Mouse (Mus musculus) heart, postnatal 0 days (tissue): Measurements from ENCODE around the gene Mab21l3. TPM values are rescaled to one million over a fixed set of nuclear protein-coding genes. Genes with fewer than 3 reads are reported as not detected.
"Not testable (repeated sequence)": the region's sequence is repeated elsewhere in the genome, so short reads cannot be mapped to it uniquely, and the experiment has no call there.

Source experiments
- ATAC-seq: fragments of 200-750 bp; cut with Nextera tagmentation; 2 replicates; pipeline ENCODE4 v1.8.0; 2017; ENCODE audit warnings: low read depth, moderate number of reproducible peaks, moderate library complexity; ENCODE audit not compliant: insufficient read depth
- DNase-seq: peaks from one replicate; pipeline ENCODE4 v3.0.0-alpha.2; 2016; ENCODE audit warnings: low spot score
- H3K27ac ChIP-seq: fragments of 300-500 bp; sonication (generic); 2 replicates; pipeline ENCODE4 v1.5.1; 2014; ENCODE audit warnings: low read depth, mild to moderate bottlenecking
- H3K27me3 ChIP-seq: fragments of 300-500 bp; sonication (generic); 2 replicates; pipeline ENCODE4 v1.6.1; 2014; ENCODE audit warnings: low read length, mixed read lengths; ENCODE audit not compliant: control insufficient read depth, insufficient read depth
- H3K36me3 ChIP-seq: fragments of 300-500 bp; sonication (generic); replicated peaks from 2 replicates; pipeline ENCODE4 v1.6.1; 2014; ENCODE audit warnings: low read length, mixed read lengths; ENCODE audit not compliant: control insufficient read depth, insufficient read depth
- H3K4me1 ChIP-seq: fragments of 300-500 bp; sonication (generic); 2 replicates; pipeline ENCODE4 v1.6.1; 2014; ENCODE audit warnings: antibody characterized with exemption; ENCODE audit not compliant: control insufficient read depth, insufficient read depth
- H3K4me2 ChIP-seq: fragments of 300-500 bp; sonication (generic); 2 replicates; pipeline ENCODE4 v1.6.1; 2014; ENCODE audit warnings: low read depth, mild to moderate bottlenecking, low read length, moderate library complexity
- H3K4me3 ChIP-seq: fragments of 300-500 bp; sonication (generic); 2 replicates; pipeline ENCODE4 v1.5.1; 2014; ENCODE audit warnings: low read depth, low read length
- H3K9ac ChIP-seq: fragments of 300-500 bp; sonication (generic); replicated peaks from 2 replicates; pipeline ENCODE4 v1.6.1; 2014; ENCODE audit warnings: low read depth, low read length, mixed read lengths
- H3K9me3 ChIP-seq: fragments of 300-500 bp; sonication (generic); replicated peaks from 2 replicates; pipeline ENCODE4 v1.6.1; 2016; ENCODE audit warnings: low read length; ENCODE audit not compliant: control insufficient read depth
- CTCF ChIP-seq: IDR thresholded peaks from 2 replicates; pipeline ENCODE4 v1.5.1; 2016; ENCODE audit warnings: antibody characterized with exemption, control low read depth, low read depth
- EP300 ChIP-seq: IDR thresholded peaks from 2 replicates; pipeline ENCODE4 v1.6.1; 2016; ENCODE audit warnings: antibody characterized with exemption, low read depth
- WGBS: fragments of 180-500 bp; shearing (Covaris S2); extraction: QIAGEN DNeasy Blood & Tissue Kit; methylation state at CpG from one replicate; pipeline ENCODE4 v1.1.7; 2014; 5-methylcytosine and 5-hydroxymethylcytosine counted together
- polyA plus RNA-seq: library from polyadenylated mRNA; unstranded; fragments of >200 nt; fragmentation: Nextera tagmentation; extraction: Ambion mirVana; gene quantifications from 2 replicates; pipeline ENCODE4 v1.2.1, GENCODE M21; 2015
- total RNA-seq: library from RNA; depleted of rRNA; stranded (reverse); fragments of >200 nt; gene quantifications from 2 replicates; pipeline ENCODE4 v1.2.3, GENCODE M21; 2014; ENCODE audit warnings: low replicate concordance

The Mab21l3 gene
- total and polyA plus RNA-seq, 2 experiments from 2014 or later, result 0.10 to 1.6 TPM

GRCm38 (mm10) chr3:101829881-101830616 lies 18.7 kb downstream of the Mab21l3 start:
- Histone ChIP-seq H3K27me3 (no peaks in the 10 kb centered on the region), H3K4me2 (no peak overlapping the region), H3K4me1 (no peaks in the 10 kb centered on the region), H3K9ac (no peak overlapping the region), H3K9me3 (no peaks in the 10 kb centered on the region), H3K27ac (no peak overlapping the region), H3K4me3 (no peak overlapping the region), H3K36me3 (no peaks in the 10 kb centered on the region)
- DNase-seq (no peak), ATAC-seq (no peak)
- WGBS, result 73% methylated on average over 10 of the region's 10 CpGs
- TF ChIP-seq CTCF, result no peak
- TF ChIP-seq EP300, result no peak

- Histone ChIP-seq H3K4me1 (no peaks in the 10 kb centered on the region), H3K4me2 (no peak overlapping the region), H3K9me3 (no peaks in the 10 kb centered on the region), H3K27me3 (no peaks in the 10 kb centered on the region), H3K36me3 (no peaks in the 10 kb centered on the region), H3K27ac (no peak overlapping the region), H3K9ac (no peak overlapping the region), H3K4me3 (no peak overlapping the region)
- no peak for TF ChIP-seq CTCF
- TF ChIP-seq EP300, result no peak
- WGBS, result 56% methylated on average over 3 of the region's 3 CpGs
- no peak for ATAC-seq
- no peak for DNase-seq
Observed at GRCm38 (mm10) chr3:101828595-101828994, 20.2 kb downstream of the Mab21l3 start.

GRCm38 (mm10) chr3:101827220-101827715 lies 21.5 kb downstream of the Mab21l3 start:
- ATAC-seq, result no peak

GRCm38 (mm10) chr3:101824338-101824737 lies 24.4 kb downstream of the Mab21l3 start:
- H3K9ac ChIP-seq, result no peak overlapping the region
- no peak overlapping the region for H3K4me2 ChIP-seq
- no peak overlapping the region for H3K27ac ChIP-seq
- no peak for ATAC-seq
- no peak overlapping the region for H3K4me3 ChIP-seq
- H3K36me3 ChIP-seq, result no peaks in the 10 kb centered on the region
- no peaks in the 10 kb centered on the region for H3K4me1 ChIP-seq
- H3K27me3 ChIP-seq, result no peaks in the 10 kb centered on the region
- no peaks in the 10 kb centered on the region for H3K9me3 ChIP-seq
- TF ChIP-seq EP300 (no peak), CTCF (no peak)
- no peak for DNase-seq
- WGBS, result 73% methylated on average over 9 of the region's 9 CpGs

More at GRCm38 (mm10) chr3:101827220-101827715, 21.5 kb downstream of the Mab21l3 start:
- H3K4me2 ChIP-seq, result no peak overlapping the region
- no peaks in the 10 kb centered on the region for H3K27me3 ChIP-seq
- no peak overlapping the region for H3K4me3 ChIP-seq
- no peak overlapping the region for H3K27ac ChIP-seq
- TF ChIP-seq CTCF (no peak), EP300 (no peak)
- DNase-seq, result no peak
- H3K4me1 ChIP-seq, result no peaks in the 10 kb centered on the region
- WGBS, result 76% methylated on average over 6 of the region's 6 CpGs
- H3K36me3 ChIP-seq, result no peaks in the 10 kb centered on the region
- no peak overlapping the region for H3K9ac ChIP-seq
- no peaks in the 10 kb centered on the region for H3K9me3 ChIP-seq

- no peak for DNase-seq
- Histone ChIP-seq H3K4me1 (no peaks in the 10 kb centered on the region), H3K27me3 (no peaks in the 10 kb centered on the region), H3K36me3 (no peaks in the 10 kb centered on the region), H3K27ac (no peak overlapping the region), H3K9me3 (no peaks in the 10 kb centered on the region), H3K9ac (no peak overlapping the region), H3K4me3 (no peak overlapping the region), H3K4me2 (no peak overlapping the region)
- no peak for TF ChIP-seq EP300
- 0 out of 2 replicates have a peak, but pooled peaks have one; percentile 19 for TF ChIP-seq CTCF
- 75% methylated on average over 5 of the region's 5 CpGs for WGBS
- no peak for ATAC-seq
Observed at GRCm38 (mm10) chr3:101822052-101822451, 26.7 kb downstream of the Mab21l3 start.

GRCm38 (mm10) chr3:101820708-101821107 lies 28.1 kb downstream of the Mab21l3 start:
- H3K4me1 ChIP-seq, H3K27me3 ChIP-seq, ATAC-seq, H3K36me3 ChIP-seq, H3K27ac ChIP-seq, DNase-seq, H3K9me3 ChIP-seq, H3K4me3 ChIP-seq, H3K4me2 ChIP-seq, H3K9ac ChIP-seq: not testable (repeated sequence)
- 77% methylated on average over 3 of the region's 3 CpGs for WGBS
